Comparison of ENCODE assay signal across 17 mouse cellular contexts in genomic region chr8:56286717-56287116, GRCm38 (mm10).
"Had no signal": no experiment of that assay in that cellular context is flagged by ENCODE, and none has a peak within 500 bp of the region (broad histone marks: within the 10 kb centered on the region; RNA-seq: fewer than 3 reads in every experiment).

No protein-coding gene starts in this region.

- H3K27me3 ChIP-seq: kidney, embryonic 15.5 days; limb, embryonic 12.5 days; limb, embryonic 15.5 days; liver, embryonic 15.5 days; stomach, embryonic 15.5 days had no signal

- H3K9me3 ChIP-seq: kidney, embryonic 15.5 days; limb, embryonic 12.5 days; limb, embryonic 15.5 days; liver, embryonic 15.5 days; midbrain, embryonic 12.5 days; stomach, embryonic 15.5 days had no signal

- H3K9ac ChIP-seq: kidney, embryonic 15.5 days; limb, embryonic 12.5 days; limb, embryonic 15.5 days; liver, embryonic 15.5 days; midbrain, embryonic 12.5 days; stomach, embryonic 15.5 days had no signal

- H3K4me2 ChIP-seq: kidney, embryonic 15.5 days; limb, embryonic 12.5 days; limb, embryonic 15.5 days; liver, embryonic 11.5 days; liver, embryonic 15.5 days; midbrain, embryonic 12.5 days; stomach, embryonic 15.5 days had no signal

- H3K4me3 ChIP-seq: kidney, embryonic 15.5 days; limb, embryonic 12.5 days; limb, embryonic 15.5 days; liver, embryonic 15.5 days; midbrain, embryonic 12.5 days; stomach, embryonic 15.5 days had no signal

- H3K36me3 ChIP-seq: kidney, embryonic 15.5 days; limb, embryonic 12.5 days; limb, embryonic 15.5 days; liver, embryonic 15.5 days; midbrain, embryonic 12.5 days; stomach, embryonic 15.5 days had no signal

- DNase-seq: kidney, adult 8-10 months; kidney, postnatal 10 days; kidney, postnatal 36 days; left cerebral cortex, postnatal 4 days; lung, adult 2 months; right cerebral cortex, postnatal 25 days; spleen, adult 18-20 months; thymus, postnatal 25 days had no signal

- ATAC-seq: midbrain, embryonic 16.5 days had no signal

- H3K4me1 ChIP-seq: liver, embryonic 15.5 days; midbrain, embryonic 12.5 days; stomach, embryonic 15.5 days had no signal

- H3K27ac ChIP-seq: kidney, embryonic 15.5 days; limb, embryonic 12.5 days; limb, embryonic 15.5 days; liver, embryonic 15.5 days; macrophage; midbrain, embryonic 12.5 days; stomach, embryonic 15.5 days had no signal
